Mouse (Mus musculus) layer of hippocampus, adult 9-11 months (tissue): ENCODE measurements at regions not wholly inside any gene's neighbourhood (a gene's known extent, or its start where the extent isn't known, plus 50 kb on each side); places are given as distances from the start of the nearest gene placed in this dataset.

Experiments used
- DNase-seq: peaks from one replicate; pipeline ENCODE4 v3.0.0; 2022

- no peak for DNase-seq
Observed at GRCm38 (mm10) chr2:74981856-74982255, 156.3 kb downstream of the Mtx2 start.

GRCm38 (mm10) chr2:74993802-74994201 is 168.2 kb downstream of the Mtx2 start:
- DNase-seq: no peak

- no peak for DNase-seq
Observed at GRCm38 (mm10) chr2:74994998-74995397, 169.4 kb downstream of the Mtx2 start.

- no peak for DNase-seq
Observed at GRCm38 (mm10) chr2:74997736-74998135, 172.1 kb downstream of the Mtx2 start.

- DNase-seq: no peak
Observed at GRCm38 (mm10) chr2:75000368-75000796, 174.8 kb downstream of the Mtx2 start.

GRCm38 (mm10) chr2:75002562-75002961 is 177.0 kb downstream of the Mtx2 start:
- DNase-seq: no peak

- DNase-seq: no peak
Observed at GRCm38 (mm10) chr2:75008116-75008515, 182.5 kb downstream of the Mtx2 start.

- no peak for DNase-seq
Observed at GRCm38 (mm10) chr2:75010647-75011046, 185.0 kb downstream of the Mtx2 start.

GRCm38 (mm10) chr2:75012046-75012445 is 186.4 kb downstream of the Mtx2 start:
- DNase-seq: no peak

GRCm38 (mm10) chr2:75014994-75015728 is 189.6 kb downstream of the Mtx2 start:
- DNase-seq: no peak

GRCm38 (mm10) chr2:75019459-75019858 is 193.9 kb downstream of the Mtx2 start:
- DNase-seq: no peak

GRCm38 (mm10) chr2:75021639-75022038 is 196.0 kb downstream of the Mtx2 start:
- DNase-seq: no peak

- no peak for DNase-seq
Observed at GRCm38 (mm10) chr2:75028151-75028550, 202.5 kb downstream of the Mtx2 start.

- no peak for DNase-seq
Observed at GRCm38 (mm10) chr2:75029089-75029693, 203.6 kb downstream of the Mtx2 start.

GRCm38 (mm10) chr2:75034708-75035107 is 209.1 kb downstream of the Mtx2 start:
- DNase-seq: no peak

- DNase-seq: no peak
Observed at GRCm38 (mm10) chr2:75039066-75039465, 213.5 kb downstream of the Mtx2 start.

GRCm38 (mm10) chr2:75046892-75047291 is 221.3 kb downstream of the Mtx2 start:
- no peak for DNase-seq

- no peak for DNase-seq
Observed at GRCm38 (mm10) chr2:75048071-75048470, 222.5 kb downstream of the Mtx2 start.

- no peak for DNase-seq
Observed at GRCm38 (mm10) chr2:75054474-75055186, 229.0 kb downstream of the Mtx2 start.

GRCm38 (mm10) chr2:75055187-75055543 is 229.6 kb downstream of the Mtx2 start:
- DNase-seq: no peak

- no peak for DNase-seq
Observed at GRCm38 (mm10) chr2:75061009-75061408, 235.4 kb downstream of the Mtx2 start.

- DNase-seq: no peak
Observed at GRCm38 (mm10) chr2:75061456-75062188, 236.0 kb downstream of the Mtx2 start.

GRCm38 (mm10) chr2:75062189-75062510 is 236.5 kb downstream of the Mtx2 start:
- DNase-seq: no peak
